Mouse (Mus musculus) frontal cortex, postnatal 14 days (tissue): ENCODE data around the gene Treml2.

Source experiments
- DNase-seq, 2 experiments: peaks; one replicate each; pipeline ENCODE4 v3.0.0; 2022; ENCODE audit warnings: low spot score in 2 of 2

Treml2 gene

DNA sequence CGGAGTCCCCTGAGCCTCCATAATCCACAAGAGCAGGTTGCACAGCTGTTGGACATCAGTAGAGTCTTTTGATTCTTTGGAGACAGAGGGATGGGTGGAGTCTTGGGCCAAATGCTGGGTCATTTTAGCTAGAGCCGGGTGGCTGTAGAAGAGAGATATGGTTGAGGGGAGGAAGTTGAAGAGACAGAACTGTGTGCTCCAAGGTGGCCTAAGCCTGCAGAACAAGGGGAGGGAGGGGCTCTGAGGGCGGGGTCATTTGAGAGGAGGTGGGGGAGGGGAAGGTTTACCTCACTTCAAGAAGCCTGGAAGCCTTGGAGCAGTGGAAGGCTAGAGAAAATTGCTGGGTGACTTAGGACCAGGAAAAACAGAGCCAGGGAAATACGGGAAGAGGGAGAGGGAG, at the start of gene Treml2:
Gene Treml2, plus strand, starts transcription at position 296 of the 400 bp plus-strand sequence.
- DNase-seq, result no peak

- DNase-seq, result no peak
Measured at GRCm38 (mm10) chr17:48249501-48249900, 49.8 kb upstream of the Treml2 start.

DNA sequence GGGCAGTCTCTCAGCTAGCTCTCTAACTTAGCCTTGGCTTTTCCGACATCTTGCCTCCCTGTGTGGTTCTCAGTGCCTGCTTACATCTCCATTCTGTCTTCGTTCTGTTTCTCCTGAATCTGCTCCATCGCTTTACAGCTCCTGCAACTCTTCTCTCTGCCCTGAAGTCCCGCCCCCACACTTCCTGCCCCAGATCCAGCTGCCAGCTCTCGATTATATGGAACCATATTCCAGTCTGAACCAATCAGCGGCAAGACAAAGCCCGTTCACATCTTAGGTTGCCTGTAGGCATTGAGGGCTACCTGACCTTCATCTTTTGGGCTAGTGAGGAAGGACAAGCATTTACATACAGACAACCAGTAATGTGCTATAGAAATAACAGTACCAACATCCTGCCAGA, 48.7 kb upstream of the Treml2 start:
- DNase-seq, result no peak

DNA sequence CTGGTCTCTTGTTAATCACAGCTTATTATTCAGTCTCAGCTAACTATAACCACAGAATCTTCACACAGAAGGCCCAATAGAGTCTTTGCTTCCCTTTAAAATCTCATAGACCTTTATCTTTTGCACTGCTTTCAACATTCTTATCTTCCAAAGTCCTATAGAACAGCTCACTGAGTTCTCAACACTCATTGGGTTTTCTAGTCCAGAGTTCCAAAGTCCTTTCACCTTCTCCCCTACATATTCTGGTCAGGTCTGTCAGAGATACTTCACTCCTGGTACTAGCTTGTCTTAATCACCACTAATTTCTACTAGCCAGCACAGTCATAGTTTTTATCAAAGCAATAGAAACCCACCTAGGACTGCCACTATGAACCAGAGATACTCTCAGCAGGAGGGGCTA, 42.7 kb upstream of the Treml2 start:
- no peak for DNase-seq

- DNase-seq, result no peak
Measured at GRCm38 (mm10) chr17:48261868-48262267, 37.4 kb upstream of the Treml2 start.

GRCm38 (mm10) chr17:48263741-48264362, 35.4 kb upstream of the Treml2 start, which contains the start of gene Treml4:
Treml4 (plus strand) TSS chr17:48264295.
- no peak for DNase-seq

- no peak for DNase-seq
Measured at GRCm38 (mm10) chr17:48264662-48265061, 34.6 kb upstream of the Treml2 start.

DNA sequence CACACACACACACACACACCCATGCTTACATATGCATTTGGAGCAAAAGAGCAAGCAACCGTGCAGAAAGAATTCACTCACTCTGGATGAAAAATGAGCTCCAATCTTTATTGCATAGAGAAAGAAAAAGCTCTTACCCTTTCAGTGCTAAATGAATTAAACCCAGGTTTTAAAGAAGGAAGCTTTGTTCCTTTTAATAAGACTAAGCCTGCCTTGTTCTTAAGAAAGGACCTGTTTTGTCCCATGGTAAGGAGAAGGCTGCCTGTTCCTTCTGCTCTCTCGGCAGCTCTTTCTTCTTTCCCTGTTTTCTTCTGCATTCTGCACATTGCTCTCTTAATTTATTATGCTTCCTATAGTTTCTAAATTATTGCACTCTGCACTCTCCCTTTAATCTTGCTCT, 33.2 kb upstream of the Treml2 start:
- no peak for DNase-seq

DNA sequence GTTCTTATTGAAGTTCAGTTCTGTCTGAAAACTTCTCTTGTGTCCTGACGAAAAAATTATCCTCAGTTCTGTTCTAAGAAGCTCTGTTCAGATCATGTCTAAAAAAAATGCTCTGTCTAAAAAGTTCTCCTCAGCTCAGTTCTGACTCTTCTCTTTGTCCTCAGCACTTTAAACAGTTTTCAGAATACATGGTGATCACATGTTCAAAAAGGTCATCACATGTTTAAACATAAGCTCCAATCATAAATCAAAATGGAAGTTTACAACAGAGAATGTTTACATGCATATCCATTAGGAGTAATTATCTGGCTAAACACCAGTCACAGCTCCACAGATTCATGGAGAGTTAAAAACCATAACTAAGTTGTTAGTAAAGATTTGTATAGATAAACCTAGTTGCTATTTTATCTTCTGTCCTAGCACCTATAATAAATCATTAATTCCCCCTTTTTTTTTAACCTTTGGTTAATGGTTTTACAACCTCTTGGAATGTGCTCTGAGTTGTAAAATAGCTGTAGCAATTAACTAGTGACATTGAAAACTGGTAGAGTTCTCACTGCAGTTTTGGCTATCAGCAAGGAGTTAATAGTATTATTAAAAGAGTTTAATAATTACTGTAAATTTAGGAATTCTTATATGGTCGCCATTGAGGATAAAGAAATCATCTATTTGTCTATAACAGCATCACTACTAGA, 32.5 kb upstream of the Treml2 start:
- DNase-seq, result no peak

- no peak for DNase-seq
Measured at GRCm38 (mm10) chr17:48267591-48267990, 31.7 kb upstream of the Treml2 start.

- no peak for DNase-seq
Measured at GRCm38 (mm10) chr17:48268276-48268675, 31.0 kb upstream of the Treml2 start.

- DNase-seq, result no peak
Measured at GRCm38 (mm10) chr17:48269833-48270232, 29.5 kb upstream of the Treml2 start.

DNA sequence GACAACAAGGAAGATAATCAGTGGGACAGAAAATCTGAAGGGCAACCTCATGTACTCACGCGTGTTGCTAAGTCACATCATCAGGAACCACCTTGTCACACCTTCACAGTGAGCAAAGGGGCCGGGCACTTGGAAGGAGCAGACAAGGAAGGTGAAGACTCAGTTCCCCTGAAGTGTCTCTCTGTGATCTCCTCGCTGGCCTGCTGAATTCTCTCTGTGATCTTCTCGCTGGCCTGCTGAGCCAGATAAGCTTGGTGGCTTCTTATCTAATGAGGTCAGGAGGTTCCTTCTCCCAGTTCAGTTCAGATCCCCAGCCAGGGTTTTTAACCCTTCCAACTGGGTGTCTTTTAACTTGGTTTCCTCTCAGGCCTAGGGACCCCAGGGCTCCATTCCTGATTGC, 27.1 kb upstream of the Treml2 start:
- DNase-seq, result no peak

GRCm38 (mm10) chr17:48272598-48272997, 26.7 kb upstream of the Treml2 start:
- DNase-seq, result no peak

DNA sequence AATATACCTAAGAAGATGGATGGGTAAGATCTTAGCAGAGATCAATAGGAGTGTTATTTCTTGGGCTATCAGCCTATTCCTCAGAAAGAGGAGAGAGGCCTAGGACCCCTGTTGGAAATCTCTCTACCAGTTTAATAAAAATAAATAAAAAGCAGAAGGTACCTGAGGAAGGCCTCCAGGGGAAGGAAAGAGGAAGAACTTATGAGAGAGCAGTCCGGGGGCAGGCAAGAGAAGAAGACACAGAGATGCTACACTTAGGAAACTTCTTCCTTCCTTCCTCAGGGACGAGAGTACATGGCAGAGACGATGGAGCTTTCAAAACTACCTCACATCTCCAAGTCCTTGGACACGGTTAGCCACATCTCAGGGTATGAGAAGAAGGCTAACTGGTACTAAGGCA, 25.2 kb upstream of the Treml2 start:
- no peak for DNase-seq

- peak; percentile 34 to 66 for DNase-seq
Measured at GRCm38 (mm10) chr17:48274885-48275284, 24.4 kb upstream of the Treml2 start.

DNA sequence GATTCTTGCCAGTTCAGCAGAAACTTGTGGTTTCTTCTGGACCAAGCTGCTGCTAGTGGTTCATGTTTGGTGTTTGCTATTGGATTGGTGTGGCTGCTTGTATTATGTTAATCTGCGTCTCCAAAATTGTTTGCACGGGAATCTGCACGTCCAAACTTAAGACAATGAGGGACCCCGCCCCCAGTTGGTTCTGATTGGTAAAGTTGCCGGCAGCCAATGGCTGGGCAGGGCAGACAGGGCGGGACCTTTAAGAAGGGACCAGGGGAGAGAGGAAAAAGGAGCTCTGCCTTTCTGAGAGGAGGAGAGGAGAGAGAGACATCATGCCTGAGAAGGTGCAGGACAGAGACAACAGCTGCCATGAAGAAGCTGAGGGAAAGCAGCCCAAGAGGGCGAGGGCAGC, 23.6 kb upstream of the Treml2 start:
- no peak for DNase-seq

GRCm38 (mm10) chr17:48278381-48278780, 20.9 kb upstream of the Treml2 start:
- DNase-seq, result no peak

- no peak for DNase-seq
Measured at GRCm38 (mm10) chr17:48279002-48279401, 20.3 kb upstream of the Treml2 start.

GRCm38 (mm10) chr17:48280943-48281738, 18.2 kb upstream of the Treml2 start:
- no peak for DNase-seq

DNA sequence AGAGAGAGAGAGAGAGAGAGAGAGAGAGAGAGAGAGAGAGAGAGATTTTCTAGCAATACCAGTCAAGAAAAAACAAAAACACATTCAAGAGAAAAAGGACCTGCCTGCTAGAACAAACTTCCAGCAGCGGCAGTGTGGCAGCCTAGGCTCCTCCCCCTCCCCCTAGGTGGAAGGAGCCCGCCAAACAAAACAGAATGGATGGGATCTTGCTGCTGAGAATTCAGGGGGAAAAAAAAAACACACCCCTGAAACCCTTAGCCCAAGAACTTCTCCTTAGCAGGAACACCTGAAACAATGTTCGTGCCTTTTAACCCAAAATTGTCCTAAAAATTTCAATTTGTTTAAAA, 17.6 kb upstream of the Treml2 start:
- no peak for DNase-seq

- no peak for DNase-seq
Measured at GRCm38 (mm10) chr17:48286765-48287164, 12.5 kb upstream of the Treml2 start.

DNA sequence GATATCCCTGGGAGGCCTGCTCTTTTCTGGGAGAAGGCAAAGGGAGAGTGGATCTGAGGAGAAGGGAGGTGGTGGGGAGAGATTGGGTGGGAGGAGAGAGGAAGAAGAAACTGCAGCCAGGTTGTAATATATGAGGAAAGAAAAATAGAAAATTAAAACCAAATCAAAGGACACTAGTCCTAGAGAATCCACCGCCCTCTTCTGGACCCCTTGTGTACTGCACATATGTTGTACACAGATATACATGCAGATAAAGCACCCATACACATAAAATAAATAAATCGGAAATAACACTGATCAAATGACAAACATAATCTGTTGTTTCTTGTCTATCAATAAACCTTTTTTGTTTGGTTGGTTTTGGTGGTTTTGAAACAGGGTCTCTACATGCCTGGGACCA, 12.0 kb upstream of the Treml2 start:
- DNase-seq, result no peak
